Comparison of ENCODE assay signal across 25 mouse cellular contexts in the genomic region with DNA sequence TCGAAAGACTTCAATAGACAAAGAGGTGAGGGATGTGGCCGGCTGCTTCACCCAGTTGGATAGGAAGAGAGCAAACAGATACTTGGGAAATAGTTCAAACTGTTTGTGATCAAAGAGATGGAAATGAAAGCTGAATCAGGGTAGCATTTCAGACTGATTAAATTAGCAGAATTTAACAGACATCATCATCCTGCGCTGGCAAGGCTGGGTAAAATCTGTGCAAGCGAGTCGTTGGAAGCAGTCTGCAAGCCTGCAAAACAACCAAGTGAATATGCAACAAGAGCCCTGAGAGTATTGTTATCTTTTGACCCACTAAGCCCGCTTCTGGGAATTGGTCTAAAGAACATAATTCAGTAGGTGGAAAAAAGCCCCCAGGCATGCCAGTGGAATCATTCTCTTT. TPM values are rescaled to one million over a fixed set of nuclear protein-coding genes. Genes with fewer than 3 reads are reported as not detected.
DNase-seq lines count a peak whose midpoint lies in the region; ATAC-seq and TF ChIP-seq lines count a peak whose summit lies in the region.
"Had no signal": no experiment of that assay in that cellular context is flagged by ENCODE, and none has a peak within 500 bp of the region (broad histone marks: within the 10 kb centered on the region; RNA-seq: fewer than 3 reads in every experiment).

No protein-coding gene starts in this region.

- ATAC-seq in forebrain, embryonic 16.5 days: no peak
- ATAC-seq in forebrain, embryonic 12.5 days (ENCODE audit: low FRiP score): no peak
- ATAC-seq in midbrain, embryonic 14.5 days (ENCODE audit: low FRiP score, low TSS enrichment): no peak
- ATAC-seq in midbrain, embryonic 13.5 days: no peak
- ATAC-seq: hindbrain, embryonic 16.5 days; Patski had no signal

- peak overlapping the region; percentile 25; the same call in 1 of the 2 replicates for H3K27ac ChIP-seq in forebrain, embryonic 16.5 days (ENCODE audit: low read length)
- H3K27ac ChIP-seq in forebrain, embryonic 12.5 days: no peak overlapping the region
- no peak overlapping the region for H3K27ac ChIP-seq in midbrain, embryonic 14.5 days (replicated peaks; ENCODE audit: low read depth, low read length)
- no peak overlapping the region for H3K27ac ChIP-seq in midbrain, embryonic 13.5 days
- no peak overlapping the region for H3K27ac ChIP-seq in thymus, adult 2 months (ENCODE audit: control insufficient read depth, insufficient read depth, low read length)
- H3K27ac ChIP-seq: liver, embryonic 14.5 days had no signal

- no peaks in the 10 kb centered on the region for H3K36me3 ChIP-seq in forebrain, embryonic 16.5 days (ENCODE audit: control insufficient read depth, insufficient read depth)
- H3K36me3 ChIP-seq in forebrain, embryonic 12.5 days (replicated peaks): no peaks in the 10 kb centered on the region
- H3K36me3 ChIP-seq in midbrain, embryonic 14.5 days (ENCODE audit: control insufficient read depth, insufficient read depth, low read length): no peaks in the 10 kb centered on the region
- no peaks in the 10 kb centered on the region for H3K36me3 ChIP-seq in midbrain, embryonic 13.5 days
- H3K36me3 ChIP-seq in thymus, adult 2 months (ENCODE audit: control insufficient read depth, insufficient read depth, low read length): no peaks in the 10 kb centered on the region
- H3K36me3 ChIP-seq: heart, embryonic 12.5 days had no signal

- H3K27me3 ChIP-seq in forebrain, embryonic 16.5 days (replicated peaks; ENCODE audit: control insufficient read depth, insufficient read depth, low read length): peaks cover 4% of the 10 kb centered on the region; the same call in 1 of the 2 replicates
- H3K27me3 ChIP-seq in forebrain, embryonic 12.5 days: peaks cover 29% of the 10 kb centered on the region
- peaks cover 12% of the 10 kb centered on the region for H3K27me3 ChIP-seq in midbrain, embryonic 14.5 days (ENCODE audit: control insufficient read depth, insufficient read depth, low read length)
- H3K27me3 ChIP-seq in midbrain, embryonic 13.5 days: peaks cover 30% of the 10 kb centered on the region
- no peaks in the 10 kb centered on the region; the same call in 1 of the 2 replicates for H3K27me3 ChIP-seq in thymus, adult 2 months (ENCODE audit: control insufficient read depth, insufficient read depth, low read length)

- no peak overlapping the region for H3K4me3 ChIP-seq in forebrain, embryonic 16.5 days (replicated peaks; ENCODE audit: low read length)
- H3K4me3 ChIP-seq in forebrain, embryonic 12.5 days (replicated peaks): no peak overlapping the region
- no peak overlapping the region for H3K4me3 ChIP-seq in midbrain, embryonic 14.5 days (replicated peaks; ENCODE audit: low read depth, low read length)
- no peak overlapping the region for H3K4me3 ChIP-seq in midbrain, embryonic 13.5 days (replicated peaks)
- no peak overlapping the region for H3K4me3 ChIP-seq in thymus, adult 2 months (ENCODE audit: control insufficient read depth, insufficient read depth, low read length)
- H3K4me3 ChIP-seq: erythroblast, embryonic 14.5 days; heart, embryonic 12.5 days had no signal

- no peak for TF ChIP-seq CTCF in thymus, adult 2 months (IDR thresholded peaks at IDR 0.05; ENCODE audit: borderline replicate concordance, control insufficient read depth, extremely low read depth, insufficient read depth, low read length, poor library complexity)

- peak; percentile 37 for DNase-seq in layer of hippocampus, adult 11-12 months (ENCODE audit: low spot score)
- DNase-seq in layer of hippocampus, adult 9-11 months: no peak
- DNase-seq in midbrain, embryonic 14.5 days: peak; percentile 30
- DNase-seq in ovary, postnatal 36 days (ENCODE audit: low spot score): no peak
- no peak for DNase-seq in thymus, adult 2 months
- DNase-seq: adrenal gland, postnatal 14 days; cerebellum, adult 18-20 months; cerebellum, postnatal 10 days; gastrocnemius, postnatal 14 days; kidney, adult 18-20 months; kidney, postnatal 36 days; left cerebral cortex, postnatal 4 days; lung, embryonic 14.5 days; lung, postnatal 14 days; right cerebral cortex, adult 18-20 months; spleen, adult 18-20 months; thymus, postnatal 25 days had no signal

- H3K9me3 ChIP-seq in forebrain, embryonic 16.5 days (ENCODE audit: control insufficient read depth, low read length): no peaks in the 10 kb centered on the region
- H3K9me3 ChIP-seq in forebrain, embryonic 12.5 days: no peaks in the 10 kb centered on the region
- H3K9me3 ChIP-seq in midbrain, embryonic 14.5 days (ENCODE audit: control insufficient read depth, low read length): no peaks in the 10 kb centered on the region
- no peaks in the 10 kb centered on the region for H3K9me3 ChIP-seq in midbrain, embryonic 13.5 days
- H3K9me3 ChIP-seq: heart, embryonic 12.5 days had no signal

- 39% methylated on average over 6 of the region's 6 CpGs for WGBS in forebrain, embryonic 16.5 days
- WGBS in forebrain, embryonic 12.5 days: 50% methylated on average over 6 of the region's 6 CpGs
- WGBS in midbrain, embryonic 14.5 days: 35% methylated on average over 6 of the region's 6 CpGs
- WGBS in midbrain, embryonic 13.5 days: 39% methylated on average over 6 of the region's 6 CpGs
- 74% methylated on average over 6 of the region's 6 CpGs for WGBS in thymus, adult 2 months

- no peak for TF ChIP-seq POLR2A in thymus, adult 2 months (IDR thresholded peaks at IDR 0.05; ENCODE audit: control insufficient read depth, extremely low read depth, insufficient read depth, low read length, poor library complexity)

- H3K4me1 ChIP-seq in forebrain, embryonic 16.5 days (replicated peaks; ENCODE audit: control insufficient read depth, insufficient read depth, low read length): peaks cover 7% of the 10 kb centered on the region
- H3K4me1 ChIP-seq in forebrain, embryonic 12.5 days: peaks cover 11% of the 10 kb centered on the region
- H3K4me1 ChIP-seq in midbrain, embryonic 14.5 days (ENCODE audit: control insufficient read depth, insufficient read depth, low read length): peaks cover 6% of the 10 kb centered on the region; the same call in 1 of the 2 replicates
- peaks cover 11% of the 10 kb centered on the region for H3K4me1 ChIP-seq in midbrain, embryonic 13.5 days (replicated peaks)
- H3K4me1 ChIP-seq in thymus, adult 2 months (replicated peaks; ENCODE audit: control insufficient read depth, insufficient read depth, low read length): 0 out of 2 replicates have a peak, but pooled peaks cover 6% of the 10 kb centered on the region

- no peak overlapping the region for H3K9ac ChIP-seq in forebrain, embryonic 16.5 days (replicated peaks; ENCODE audit: low read depth, low read length)
- H3K9ac ChIP-seq in forebrain, embryonic 12.5 days: no peak overlapping the region
- no peak overlapping the region for H3K9ac ChIP-seq in midbrain, embryonic 14.5 days (replicated peaks; ENCODE audit: low read length)
- no peak overlapping the region for H3K9ac ChIP-seq in midbrain, embryonic 13.5 days (replicated peaks)
- H3K9ac ChIP-seq: heart, embryonic 12.5 days; liver, embryonic 14.5 days; lung, embryonic 14.5 days had no signal

- peak overlapping the region; percentile 18; the same call in 1 of the 2 replicates for H3K4me2 ChIP-seq in forebrain, embryonic 16.5 days (ENCODE audit: low read length)
- no peak overlapping the region for H3K4me2 ChIP-seq in forebrain, embryonic 12.5 days
- no peak overlapping the region for H3K4me2 ChIP-seq in midbrain, embryonic 14.5 days (ENCODE audit: low read length)
- no peak overlapping the region for H3K4me2 ChIP-seq in midbrain, embryonic 13.5 days (replicated peaks)
- H3K4me2 ChIP-seq: heart, embryonic 12.5 days; lung, embryonic 14.5 days had no signal

RNA-seq across cellular contexts. Expression of gene Rtn4rl2, which starts 6.8 kb away (rescaled TPM):
- polyA plus RNA-seq in forebrain, embryonic 16.5 days (2015; fragmentation: Nextera tagmentation; extraction: Ambion mirVana): 9.8 and 11.4 TPM in 2 replicates
- polyA plus RNA-seq in forebrain, embryonic 12.5 days (2016; fragmentation: Nextera tagmentation; extraction: Ambion mirVana): 5.2 and 7.9 TPM in 2 replicates
- 4.5 and 5.6 TPM in 2 replicates for polyA plus RNA-seq in midbrain, embryonic 14.5 days (2014; fragmentation: Nextera tagmentation; extraction: Ambion mirVana)
- polyA plus RNA-seq in midbrain, embryonic 13.5 days (2015; fragmentation: Nextera tagmentation; extraction: Ambion mirVana): 2.2 and 3.6 TPM in 2 replicates
- polyA plus RNA-seq in thymus, adult 2 months (2012; rRNA removed): 1.8 and 2.1 TPM in 2 replicates
- polyA plus RNA-seq: erythroblast, embryonic 14.5 days had no signal

RNA-seq across cellular contexts. Expression of gene Slc43a3, which starts 43.0 kb away (rescaled TPM):
- polyA plus RNA-seq in forebrain, embryonic 16.5 days (2015; fragmentation: Nextera tagmentation; extraction: Ambion mirVana): 6.6 and 7.2 TPM in 2 replicates
- 10.1 and 11.3 TPM in 2 replicates for polyA plus RNA-seq in forebrain, embryonic 12.5 days (2016; fragmentation: Nextera tagmentation; extraction: Ambion mirVana)
- 1.7 and 4.2 TPM in 2 replicates for polyA plus RNA-seq in midbrain, embryonic 14.5 days (2014; fragmentation: Nextera tagmentation; extraction: Ambion mirVana)
- 4.8 and 5.4 TPM in 2 replicates for polyA plus RNA-seq in midbrain, embryonic 13.5 days (2015; fragmentation: Nextera tagmentation; extraction: Ambion mirVana)
- 64.3 and 65.0 TPM in 2 replicates for polyA plus RNA-seq in thymus, adult 2 months (2012; rRNA removed)
- polyA plus RNA-seq: Patski had no signal

RNA-seq across cellular contexts. Expression of gene Slc43a1, which starts 54.7 kb away (rescaled TPM):
- polyA plus RNA-seq in forebrain, embryonic 16.5 days (2015; fragmentation: Nextera tagmentation; extraction: Ambion mirVana): 2.6 and 3.1 TPM in 2 replicates
- 11.4 and 14.4 TPM in 2 replicates for polyA plus RNA-seq in forebrain, embryonic 12.5 days (2016; fragmentation: Nextera tagmentation; extraction: Ambion mirVana)
- 0.90 and 2.4 TPM in 2 replicates for polyA plus RNA-seq in midbrain, embryonic 14.5 days (2014; fragmentation: Nextera tagmentation; extraction: Ambion mirVana)
- 2.6 and 3.3 TPM in 2 replicates for polyA plus RNA-seq in midbrain, embryonic 13.5 days (2015; fragmentation: Nextera tagmentation; extraction: Ambion mirVana)
- 106 and 123 TPM in 2 replicates for polyA plus RNA-seq in thymus, adult 2 months (2012; rRNA removed)

Comparison
In these comparisons a context has a peak if more than half of its experiments do, and no peak if none do; other contexts are left out.
1. DNase-seq: peak in layer of hippocampus, adult 11-12 months (single experiment) and midbrain, embryonic 14.5 days (single experiment); none in layer of hippocampus, adult 9-11 months (single experiment), ovary, postnatal 36 days (single experiment) and thymus, adult 2 months (single experiment).